Mouse (Mus musculus) left cerebral cortex, postnatal 14 days (tissue): ENCODE results near the gene Arhgap18. TPM values are rescaled to one million over a fixed set of nuclear protein-coding genes. Genes with fewer than 3 reads are reported as not detected.

Source experiments
- DNase-seq, 2 experiments: peaks; one replicate each; pipeline ENCODE4 v3.0.0; 2021 to 2022; ENCODE audit warnings: low spot score in 2 of 2, mixed read lengths in 1 of 2
- intact Hi-C: fragments of 180-260 bp; cut with DNase I; formaldehyde crosslinking; loops from one replicate; pipeline ENCODE4 v1.15.1; 2025
- total RNA-seq, 2 experiments: library from RNA; stranded (reverse); gene quantifications; 2 replicates each; pipeline ENCODE4 v1.2.3; 2021

Arhgap18 gene
- total RNA-seq, 2 experiments from 2014 or later, result 8.9 to 11.0 TPM

- intact Hi-C loops, result no loop called here
- peak; percentile 26 to 55 for DNase-seq
Measured at GRCm38 (mm10) chr10:26772624-26773540, 19.7 kb downstream of the Arhgap18 start.

GRCm38 (mm10) chr10:26773541-26773940 is 20.3 kb downstream of the Arhgap18 start:
- intact Hi-C loops, result no loop called here
- no peak for DNase-seq

DNA sequence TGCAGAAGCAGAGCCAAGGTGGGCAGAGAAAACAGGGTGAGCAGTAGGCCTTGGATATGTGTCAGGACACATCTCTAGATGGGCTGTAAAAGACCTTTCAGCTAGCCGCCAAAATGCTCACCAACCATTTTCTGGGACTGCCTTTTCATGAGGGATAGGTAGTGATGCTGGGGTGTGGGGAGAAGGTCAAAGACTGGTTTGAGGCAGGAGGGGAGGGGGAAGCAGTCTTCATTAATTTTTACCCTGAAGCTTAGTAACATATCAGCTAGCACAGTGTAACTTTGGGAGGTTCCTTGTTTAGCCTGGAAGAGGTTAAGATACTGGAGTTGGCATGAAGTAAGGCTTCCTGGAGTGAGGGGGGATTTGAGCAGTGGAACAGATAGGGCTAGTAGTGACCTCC is 21.0 kb downstream of the Arhgap18 start:
- DNase-seq, result no peak
- intact Hi-C loops, result no loop called here

DNA sequence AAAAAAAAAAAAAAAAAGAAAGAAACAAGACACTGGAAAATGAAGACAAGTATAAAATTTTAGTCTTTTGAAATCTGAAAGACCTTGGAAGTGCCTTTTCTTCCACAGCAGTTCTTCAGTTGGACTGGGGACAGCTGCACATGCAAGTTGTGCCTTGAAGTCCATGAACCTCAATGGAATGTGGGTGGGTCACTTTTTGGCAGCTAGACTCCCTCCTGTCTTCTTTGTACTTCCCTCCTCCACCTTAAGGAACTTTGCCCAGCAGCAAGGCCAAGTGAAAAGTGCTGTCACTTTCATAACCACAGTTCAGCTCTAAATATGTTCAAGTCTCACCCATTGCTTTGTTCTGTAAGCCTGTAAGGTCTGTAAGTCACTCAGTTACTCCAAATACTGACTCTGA is 23.2 kb downstream of the Arhgap18 start:
- intact Hi-C loops, result no loop called here

GRCm38 (mm10) chr10:26780581-26780980 is 27.4 kb downstream of the Arhgap18 start:
- intact Hi-C loops, result no loop called here
- DNase-seq, result no peak

More for the DNA sequence above, 23.2 kb downstream of the Arhgap18 start:
- DNase-seq, result no peak

DNA sequence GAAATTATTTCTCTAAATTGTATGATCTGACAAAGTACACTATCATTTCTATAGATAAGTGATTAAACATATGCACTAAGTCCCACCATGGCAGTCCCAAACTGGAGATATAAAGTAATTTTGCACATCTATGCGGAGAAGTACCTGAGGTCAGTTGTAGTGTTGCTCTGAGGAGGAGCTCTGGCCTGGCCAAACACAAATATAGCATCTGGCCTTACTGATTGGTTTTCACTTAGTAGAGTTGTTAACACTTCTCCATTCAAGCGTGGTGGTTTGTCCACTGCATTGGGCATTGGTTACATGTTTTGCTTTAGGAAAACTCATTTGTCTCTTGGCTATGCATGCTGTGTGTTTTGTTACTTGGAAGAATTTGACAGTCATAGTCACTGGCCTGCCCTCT is 36.5 kb downstream of the Arhgap18 start:
- no peak for DNase-seq
- intact Hi-C loops, result no loop called here

DNA sequence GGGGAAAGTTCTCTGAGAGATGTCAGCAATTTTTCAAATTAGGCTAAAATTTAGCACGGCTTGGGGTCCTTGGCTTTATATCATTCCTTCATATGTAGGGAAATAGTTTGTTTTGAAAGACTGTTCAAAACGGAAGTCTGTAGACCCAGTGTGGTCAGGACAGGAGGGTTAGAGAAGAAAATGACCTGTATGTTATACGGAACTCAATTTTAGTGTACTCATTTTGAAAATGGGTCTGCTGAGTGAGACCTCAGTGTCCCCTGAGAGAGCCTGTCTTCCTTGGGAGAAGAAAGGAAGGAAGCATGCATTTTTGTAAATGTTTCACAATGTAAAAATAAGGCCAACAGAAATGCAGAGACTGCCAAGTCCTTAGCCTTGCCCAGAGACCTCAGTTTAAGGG is 38.6 kb downstream of the Arhgap18 start:
- intact Hi-C loops, result no loop called here
- DNase-seq, result no peak

GRCm38 (mm10) chr10:26793013-26793412 is 39.8 kb downstream of the Arhgap18 start:
- DNase-seq, result no peak
- intact Hi-C loops, result no loop called here

GRCm38 (mm10) chr10:26796432-26797286 is 43.4 kb downstream of the Arhgap18 start:
- intact Hi-C loops, result no loop called here
- DNase-seq, result no peak

DNA sequence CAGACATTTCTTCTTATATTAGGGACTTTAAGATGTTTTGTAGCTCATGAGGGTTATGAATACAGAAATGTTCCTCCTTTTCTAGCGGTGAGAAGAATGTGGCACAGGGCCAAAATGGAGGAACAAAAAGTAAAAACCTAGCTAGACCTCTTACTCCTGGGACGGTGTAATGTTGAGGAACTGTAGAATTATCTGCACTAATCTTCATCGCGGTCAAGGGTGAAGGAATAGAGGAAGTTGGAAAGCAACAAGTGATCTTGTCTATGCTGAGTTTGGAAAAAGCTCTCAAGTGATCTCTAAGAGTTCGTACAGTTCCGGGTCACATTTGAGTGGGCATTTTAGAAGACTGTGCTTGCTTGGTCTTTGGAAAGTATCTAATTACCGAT is 44.1 kb downstream of the Arhgap18 start:
- DNase-seq, result no peak
- intact Hi-C loops, result no loop called here

DNA sequence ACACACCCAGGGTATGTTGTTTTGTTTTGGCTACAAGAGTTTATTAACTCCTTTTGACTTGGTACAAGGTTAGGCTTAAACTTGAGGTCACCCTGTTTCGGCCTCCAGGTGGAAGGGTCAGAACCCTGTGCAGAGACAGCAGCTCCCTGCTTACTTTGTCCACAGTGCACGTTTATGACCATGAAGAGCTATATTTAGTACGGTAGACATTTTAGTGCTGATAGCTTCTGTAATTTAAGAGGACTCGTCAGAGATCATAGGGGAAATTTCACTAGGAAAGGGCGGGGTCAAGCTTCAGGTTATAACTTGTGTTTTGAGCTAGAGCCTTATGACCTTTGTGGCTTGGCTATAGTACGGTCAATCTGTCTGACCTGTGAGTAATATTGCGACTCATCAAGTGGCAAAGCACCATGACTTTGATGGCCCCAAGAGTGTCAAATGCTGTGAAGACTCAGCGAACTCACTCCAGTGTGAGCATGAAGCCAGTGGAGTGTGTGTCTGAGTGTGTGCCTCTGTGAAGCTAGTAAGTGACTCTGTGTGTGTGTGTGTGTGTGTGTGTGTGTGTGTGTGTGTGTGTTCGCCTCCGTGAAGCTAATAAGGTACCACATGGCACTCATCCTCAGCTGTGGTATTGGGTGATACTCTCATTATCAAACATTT is 45.7 kb downstream of the Arhgap18 start:
- intact Hi-C loops, result no loop called here
- DNase-seq, result no peak

DNA sequence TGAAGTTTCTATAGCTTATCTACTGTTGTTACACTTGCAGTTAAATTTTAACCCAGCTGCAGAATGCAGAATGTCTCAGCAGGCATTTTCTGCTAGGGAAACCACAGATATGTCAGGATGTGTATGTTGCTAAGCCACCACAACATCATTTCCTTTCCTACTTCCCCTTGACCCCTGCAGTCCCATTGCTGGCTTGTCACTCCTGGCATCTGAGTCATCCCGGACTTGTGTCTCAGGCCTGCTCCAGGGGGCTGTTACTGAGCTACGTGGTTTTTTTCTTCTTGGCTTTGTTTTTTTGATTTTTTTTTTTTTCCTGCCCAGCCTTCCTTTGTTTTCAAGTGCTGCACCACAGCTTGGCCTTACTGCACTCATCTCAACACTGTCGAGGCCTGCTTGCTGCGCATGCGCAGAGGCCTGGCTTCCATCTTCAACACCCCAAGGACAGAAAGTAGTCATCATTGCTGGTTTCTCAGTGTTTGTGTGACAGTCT is 46.4 kb downstream of the Arhgap18 start:
- DNase-seq, result no peak
- intact Hi-C loops, result no loop called here

DNA sequence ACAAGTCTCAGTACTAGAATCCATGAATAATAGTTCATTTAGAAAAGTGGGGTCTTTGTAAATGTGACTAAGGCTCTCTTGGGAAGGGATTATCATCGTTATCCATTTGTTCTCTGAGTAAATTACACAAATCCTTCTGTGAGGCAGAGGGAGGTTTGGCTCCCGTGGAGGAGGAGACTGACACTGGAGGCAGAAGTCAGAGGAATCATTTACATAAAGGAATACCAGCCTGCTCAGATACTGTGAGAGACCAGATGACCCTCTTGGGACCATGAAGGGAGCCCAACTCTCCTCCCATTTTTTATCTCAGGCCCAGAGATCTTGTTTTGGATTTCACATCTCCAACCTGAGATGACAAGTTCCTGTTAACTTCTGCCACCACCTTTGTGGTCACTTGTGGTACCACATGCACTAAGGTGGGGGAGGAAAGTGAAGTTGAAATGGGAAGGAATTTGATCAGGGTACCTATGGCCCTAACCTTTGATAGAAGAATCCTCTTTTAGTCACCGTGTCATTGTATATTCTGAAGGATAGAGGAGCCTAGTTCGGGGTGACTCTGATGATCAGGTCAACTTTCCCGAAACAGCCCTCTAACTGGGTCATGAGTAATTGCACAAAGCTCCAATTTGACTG is 51.2 kb downstream of the Arhgap18 start:
- DNase-seq, result no peak
- intact Hi-C loops, result no loop called here

DNA sequence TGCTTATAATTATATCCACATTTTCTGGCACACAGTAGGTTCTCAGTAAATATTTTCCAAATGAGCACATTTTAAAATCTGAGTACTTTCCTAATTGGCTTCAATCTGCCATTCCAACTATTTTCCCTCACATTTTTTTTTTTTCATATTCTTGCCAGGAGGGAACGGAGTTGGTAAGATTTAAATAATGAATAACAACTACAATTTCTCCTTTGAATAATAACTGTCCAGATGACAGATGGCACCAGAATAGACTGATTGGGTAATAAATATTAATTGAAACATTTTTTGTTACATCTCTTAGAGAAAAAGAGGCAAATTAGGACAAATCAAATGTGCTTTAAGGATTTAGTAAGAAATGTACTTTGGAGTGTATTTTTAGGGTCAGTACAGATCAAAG is 51.8 kb downstream of the Arhgap18 start:
- no peak for DNase-seq
- intact Hi-C loops, result no loop called here

GRCm38 (mm10) chr10:26806092-26806491 is 52.9 kb downstream of the Arhgap18 start:
- intact Hi-C loops, result no loop called here
- no peak for DNase-seq

- DNase-seq, result no peak
- intact Hi-C loops, result no loop called here
Measured at GRCm38 (mm10) chr10:26810059-26810458, 56.8 kb downstream of the Arhgap18 start.

- intact Hi-C loops, result no loop called here
- no peak for DNase-seq
Measured at GRCm38 (mm10) chr10:26810810-26811209, 57.6 kb downstream of the Arhgap18 start.

GRCm38 (mm10) chr10:26811342-26811741 is 58.1 kb downstream of the Arhgap18 start:
- no peak for DNase-seq

DNA sequence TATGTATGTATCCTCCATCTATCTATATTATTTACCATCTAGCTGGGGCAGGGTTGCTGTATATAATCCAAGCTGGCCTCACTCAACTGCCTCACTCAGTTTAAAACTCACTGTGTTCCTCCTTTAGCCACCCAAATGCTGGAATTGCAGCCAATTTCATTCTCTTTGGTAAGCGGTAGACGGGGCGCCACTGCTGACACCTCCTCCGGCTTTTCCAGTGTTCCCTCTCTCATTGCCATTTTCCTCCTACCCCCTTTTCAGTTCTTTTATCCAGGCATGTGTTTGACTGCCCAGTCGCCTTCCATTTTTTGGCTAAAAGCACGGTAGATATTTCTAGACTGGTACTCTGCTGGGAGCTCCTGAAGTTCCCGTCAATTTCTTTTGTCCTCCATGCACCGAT is 62.4 kb downstream of the Arhgap18 start:
- intact Hi-C loops, result no loop called here
- peak; percentile 50 to 57 for DNase-seq

More at GRCm38 (mm10) chr10:26811342-26811741, 58.1 kb downstream of the Arhgap18 start:
- intact Hi-C loops, result no loop called here
